In genomic region chr13:45976894-45977293, GRCm38 (mm10) we compare ENCODE assay signal across 7 mouse cellular contexts. TPM values are rescaled to one million over a fixed set of nuclear protein-coding genes. Genes with fewer than 3 reads are reported as not detected.
DNase-seq lines count a peak whose midpoint lies in the region; ATAC-seq and TF ChIP-seq lines count a peak whose summit lies in the region.

No protein-coding gene starts in this region.

- POLR2A ChIA-PET in Patski (lab: Charles Lee), result no interaction called here

- H3K27ac ChIP-seq in neural tube, embryonic 15.5 days (replicated peaks), result no peak overlapping the region
- no peak overlapping the region for H3K27ac ChIP-seq in hindbrain, embryonic 15.5 days (replicated peaks)
- H3K27ac ChIP-seq in lung, embryonic 14.5 days (ENCODE audit: low read depth), result no peak overlapping the region

- no peaks in the 10 kb centered on the region for H3K36me3 ChIP-seq in neural tube, embryonic 15.5 days
- H3K36me3 ChIP-seq in hindbrain, embryonic 15.5 days, result no peaks in the 10 kb centered on the region
- no peaks in the 10 kb centered on the region for H3K36me3 ChIP-seq in lung, embryonic 14.5 days (ENCODE audit: insufficient read depth)
- no peaks in the 10 kb centered on the region for H3K36me3 ChIP-seq in splenic B cell, adult 2 months (ENCODE audit: control insufficient read depth, insufficient read depth, low read length, poor library complexity, severe bottlenecking)

- no peak overlapping the region for H3K4me3 ChIP-seq in neural tube, embryonic 15.5 days (replicated peaks)
- no peak overlapping the region for H3K4me3 ChIP-seq in hindbrain, embryonic 15.5 days
- H3K4me3 ChIP-seq in lung, embryonic 14.5 days (ENCODE audit: low read depth, low read length), result no peak overlapping the region

- in situ Hi-C loops in Patski (cut with MboI; ENCODE audit: low pct_unique_long_range_greater_than_20kb), result loop anchor here (5.0 to 10.0 kb wide), 2 partner anchors 185 to 442 kb away; no protein-coding TSS in a partner anchor

- TF ChIP-seq CTCF in Patski (IDR thresholded peaks at IDR 0.05), result peak; percentile 97
- TF ChIP-seq CTCF in lung, embryonic 14.5 days (IDR thresholded peaks at IDR 0.05; ENCODE audit: low read depth), result peak; percentile 98

- H3K4me1 ChIP-seq in neural tube, embryonic 15.5 days, result no peaks in the 10 kb centered on the region
- 0 out of 2 replicates have a peak, but pooled peaks cover 3% of the 10 kb centered on the region for H3K4me1 ChIP-seq in hindbrain, embryonic 15.5 days (replicated peaks)
- no peaks in the 10 kb centered on the region for H3K4me1 ChIP-seq in lung, embryonic 14.5 days (ENCODE audit: insufficient read depth)

- H3K4me2 ChIP-seq in neural tube, embryonic 15.5 days, result no peak overlapping the region
- no peak overlapping the region for H3K4me2 ChIP-seq in hindbrain, embryonic 15.5 days
- no peak overlapping the region for H3K4me2 ChIP-seq in lung, embryonic 14.5 days

- CTCF ChIA-PET in Patski (lab: Charles Lee), result interaction anchor here (0.6 to 3.9 kb wide), 6 partner anchors 10 to 281 kb away, joined by 3 to 19 read pairs (median 8); no protein-coding TSS in a partner anchor

- H3K9me3 ChIP-seq in neural tube, embryonic 15.5 days (replicated peaks), result no peaks in the 10 kb centered on the region
- H3K9me3 ChIP-seq in hindbrain, embryonic 15.5 days, result no peaks in the 10 kb centered on the region
- H3K9me3 ChIP-seq in lung, embryonic 14.5 days (ENCODE audit: low read depth, low read length), result no peaks in the 10 kb centered on the region

- 31% methylated on average over 1 of the region's 1 CpGs for WGBS in neural tube, embryonic 15.5 days
- 38% methylated on average over 1 of the region's 1 CpGs for WGBS in hindbrain, embryonic 15.5 days
- WGBS in lung, embryonic 14.5 days, result 25% methylated on average over 1 of the region's 1 CpGs

- H3K9ac ChIP-seq in neural tube, embryonic 15.5 days (replicated peaks), result no peak overlapping the region
- H3K9ac ChIP-seq in hindbrain, embryonic 15.5 days, result no peak overlapping the region
- H3K9ac ChIP-seq in lung, embryonic 14.5 days, result no peak overlapping the region

- ATAC-seq in neural tube, embryonic 15.5 days (ENCODE audit: low FRiP score), result no peak
- no peak for ATAC-seq in Patski
- peak; percentile 48; the same call in 1 of the 2 replicates for ATAC-seq in hindbrain, embryonic 15.5 days (ENCODE audit: low FRiP score, low read depth)
- ATAC-seq in lung, embryonic 14.5 days (ENCODE audit: insufficient read depth), result peak; percentile 28; the same call in 1 of the 2 replicates

- DNase-seq in neural tube, embryonic 10.5 days (ENCODE audit: extremely low spot score, low spot score), result peak; percentile 47
- no peak for DNase-seq in Patski (ENCODE audit: low read depth, low spot score)
- peak; percentile 88 for DNase-seq in embryo, embryonic 10.5 days (ENCODE audit: low spot score)
- DNase-seq in lung, embryonic 14.5 days, result peak; percentile 87
- DNase-seq in splenic B cell, adult 2 months (ENCODE audit: low read depth, low spot score), result peak; percentile 84

- no peaks in the 10 kb centered on the region for H3K27me3 ChIP-seq in neural tube, embryonic 15.5 days (replicated peaks)
- H3K27me3 ChIP-seq in Patski, result peaks cover 15% of the 10 kb centered on the region
- H3K27me3 ChIP-seq in hindbrain, embryonic 15.5 days, result no peaks in the 10 kb centered on the region
- H3K27me3 ChIP-seq in lung, embryonic 14.5 days (ENCODE audit: insufficient read depth, low read length), result no peaks in the 10 kb centered on the region
- H3K27me3 ChIP-seq in splenic B cell, adult 2 months (ENCODE audit: control insufficient read depth, insufficient read depth, low read length, poor library complexity, severe bottlenecking), result no peaks in the 10 kb centered on the region; the same call in 1 of the 2 replicates

RNA-seq across cellular contexts. Expression of gene Atxn1, which starts 12.1 kb away (rescaled TPM):
- polyA plus RNA-seq in neural tube, embryonic 15.5 days (2015; fragmentation: Nextera tagmentation; extraction: Ambion mirVana), result 9.4 and 9.5 TPM in 2 replicates
- 8.3 TPM for polyA plus RNA-seq in Patski (2021)
- polyA plus RNA-seq in hindbrain, embryonic 15.5 days (2015; fragmentation: Nextera tagmentation; extraction: Ambion mirVana), result 7.8 and 8.1 TPM in 2 replicates
- 3.9 and 6.4 TPM in 2 replicates for polyA plus RNA-seq in lung, embryonic 14.5 days (2014; fragmentation: Nextera tagmentation; extraction: Ambion mirVana)

Comparison
In these comparisons a context has a peak if more than half of its experiments do, and no peak if none do; other contexts are left out.
1. ATAC-seq: peak in hindbrain, embryonic 15.5 days (single experiment) and lung, embryonic 14.5 days (single experiment); none in neural tube, embryonic 15.5 days (single experiment) and Patski (single experiment).